Mouse (Mus musculus): ENCODE measurements around the gene Cldn6.

- TF ChIP-seq CTCF (IDR thresholded peaks at IDR 0.05; ENCODE audit: extremely low read depth, insufficient read depth, low read length) (no peak), POLR2A (IDR thresholded peaks at IDR 0.05; ENCODE audit: extremely low read depth, insufficient read depth, low read length) (no peak)
These were observed 16.8 kb downstream of the Cldn6 start for GRCm38 (mm10) chr17:23695801-23696200.
